Mouse (Mus musculus) liver, embryonic 14.5 days (tissue): ENCODE measurements around the gene F2.

Experiments
- CTCF ChIP-seq: IDR thresholded peaks from 2 replicates; pipeline ENCODE4 v1.5.1; 2016; ENCODE audit warnings: antibody characterized with exemption, low read depth, control low read depth
- EP300 ChIP-seq: IDR thresholded peaks from 2 replicates; pipeline ENCODE4 v1.6.1; 2016; ENCODE audit warnings: antibody characterized with exemption, low read depth

GRCm38 (mm10) chr2:91600475-91600874, 35.7 kb downstream of the F2 start:
- no peak for TF ChIP-seq CTCF
- no peak for TF ChIP-seq EP300
